Mouse (Mus musculus): Measurements from ENCODE around the gene Lrp5.
"Not testable (repeated sequence)": the region's sequence is repeated elsewhere in the genome, so short reads cannot be mapped to it uniquely, and the experiment has no call there.

Lrp5 gene

GRCm38 (mm10) chr19:3695006-3695405 is 8.6 kb upstream of the Lrp5 start:
- no peak for DNase-seq

- no peak for DNase-seq
Measured at GRCm38 (mm10) chr19:3694476-3694875, 8.1 kb upstream of the Lrp5 start.

DNA sequence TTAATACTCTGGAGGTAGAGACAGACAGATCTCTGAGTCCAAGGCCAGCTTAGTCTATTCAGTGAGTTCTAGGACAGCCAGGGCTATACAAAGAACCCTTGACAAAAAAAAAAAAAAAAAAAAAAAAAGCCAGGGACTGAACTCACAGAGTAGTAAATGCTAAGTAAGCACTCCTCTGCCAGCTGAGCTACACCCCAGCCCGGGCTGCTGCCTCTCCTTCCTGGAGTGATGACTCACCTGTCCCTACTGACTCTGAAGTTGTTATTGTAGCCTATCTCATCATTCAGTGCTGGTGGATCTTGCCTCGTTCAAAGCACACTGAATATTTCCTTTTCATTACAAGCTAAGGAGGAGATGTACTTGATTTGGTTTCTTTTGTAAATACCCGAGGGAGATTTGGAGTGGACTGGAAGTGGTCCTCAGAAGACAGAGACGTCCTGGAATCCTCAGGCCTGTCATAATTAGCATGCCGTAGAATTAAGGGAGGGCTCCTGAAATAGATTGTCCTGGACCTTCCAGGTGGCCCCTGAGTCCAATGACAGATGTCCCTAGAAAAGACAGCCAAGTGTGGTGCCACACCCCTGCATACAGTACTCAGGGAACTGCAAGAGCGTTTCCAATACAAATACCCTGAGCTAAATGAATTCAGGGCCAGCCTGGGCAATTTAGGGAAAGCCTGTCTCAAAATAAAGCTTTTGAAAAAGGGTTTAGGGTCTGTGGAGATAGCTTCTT is 6.2 kb upstream of the Lrp5 start:
- no peak for DNase-seq

DNA sequence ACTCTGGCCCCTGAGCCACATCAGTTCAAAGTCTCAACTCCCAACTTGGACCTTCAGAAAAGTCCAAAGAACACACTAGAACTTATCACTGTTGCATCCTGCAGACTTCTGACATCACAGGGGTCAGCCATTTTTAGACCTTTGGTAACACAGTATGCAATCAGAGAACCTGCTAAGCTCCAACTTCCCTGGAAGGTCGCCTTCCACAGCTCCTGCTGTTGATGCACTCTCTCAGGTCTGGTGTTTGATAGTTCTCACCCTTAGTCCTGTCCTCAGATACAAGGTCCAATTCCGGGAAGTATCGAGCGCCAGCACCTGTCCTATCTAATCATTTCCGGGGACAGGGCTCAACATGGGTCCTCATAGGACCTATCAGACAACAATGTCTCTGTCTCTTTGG is 5.0 kb upstream of the Lrp5 start:
- no peak for DNase-seq

DNA sequence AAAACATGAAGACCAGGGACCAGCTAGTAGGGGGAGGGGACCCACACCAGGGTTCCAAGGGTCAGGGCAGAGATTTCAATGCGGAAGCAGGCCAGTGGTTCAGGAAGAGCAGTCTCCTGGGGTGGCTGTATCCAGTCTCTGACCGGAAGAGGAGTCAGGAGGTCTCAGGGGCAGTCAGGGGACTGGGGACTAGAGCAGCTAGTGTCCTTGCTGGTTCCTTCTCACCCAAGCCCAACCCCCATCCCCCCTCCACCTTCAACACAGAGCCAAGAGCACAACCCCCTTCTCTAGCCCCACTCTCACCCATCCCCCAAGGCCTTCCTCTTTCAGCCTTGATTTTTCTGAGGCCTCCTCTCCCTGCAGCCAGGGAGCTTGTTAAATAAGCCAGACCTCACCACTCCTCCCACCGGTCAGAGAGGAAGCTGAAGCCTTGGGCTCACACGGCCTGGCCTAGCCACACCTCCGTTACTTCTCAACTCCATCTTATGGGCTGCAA is 1.4 kb upstream of the Lrp5 start:
- peak; percentile 70 for DNase-seq

DNA sequence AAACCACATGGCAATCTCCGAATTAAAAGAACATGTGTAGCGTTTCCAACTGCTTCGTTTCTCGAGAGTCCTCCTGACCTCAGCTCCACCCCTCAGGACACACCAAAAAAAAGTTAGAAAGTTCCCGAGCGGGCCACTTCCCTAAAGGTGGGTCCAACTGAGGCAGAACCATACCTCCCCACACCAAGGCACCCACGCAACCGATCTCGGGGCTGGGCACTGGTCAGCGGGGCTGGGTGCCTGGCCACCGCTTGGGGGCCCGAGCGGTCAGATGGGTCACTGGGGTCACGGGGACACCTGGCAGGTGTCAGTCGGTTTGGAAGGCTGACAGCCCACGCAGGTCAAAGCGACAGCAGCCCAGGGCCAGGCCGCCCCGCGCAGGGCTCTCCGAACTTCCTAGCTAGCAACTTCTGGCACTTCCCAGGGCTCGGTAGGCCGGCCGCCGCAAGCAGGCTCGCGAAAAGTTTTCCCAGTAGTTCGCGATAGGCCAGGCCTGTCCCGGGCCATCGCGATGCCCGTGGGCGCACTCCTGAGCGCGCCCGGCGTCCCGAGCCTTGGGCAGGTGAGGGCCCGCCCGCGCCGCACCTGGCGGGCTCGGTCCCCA is 651 bp downstream of the Lrp5 start:
- peak; percentile 63 for DNase-seq

DNA sequence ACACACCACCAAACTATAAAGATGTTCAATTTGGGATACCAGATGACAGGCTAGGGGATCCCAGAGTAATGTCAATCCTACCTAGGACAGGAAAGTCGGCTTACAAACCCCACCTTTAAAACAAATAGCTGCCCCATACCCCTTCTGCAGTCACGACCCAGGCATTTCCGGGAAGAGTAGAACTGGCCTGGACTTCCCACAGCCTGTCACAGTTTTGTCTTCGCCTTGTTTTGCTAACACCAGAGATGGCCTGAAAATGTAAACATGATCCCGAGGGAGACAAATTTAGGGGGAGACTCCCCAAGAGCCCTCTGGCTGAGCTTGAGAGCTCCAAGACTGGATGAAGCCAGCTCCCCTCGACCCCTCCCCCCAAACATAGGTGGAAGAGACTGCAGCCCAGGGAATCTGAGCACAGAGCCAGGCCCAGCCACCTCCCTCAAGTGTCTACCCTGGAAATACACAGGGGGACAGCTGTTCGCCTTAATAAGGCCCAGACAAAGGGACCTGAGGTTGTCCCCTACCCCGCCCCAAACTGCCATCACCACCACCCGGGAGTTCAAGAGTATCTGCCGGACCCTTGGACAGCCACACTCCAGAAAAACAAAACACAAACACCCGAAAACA is 1.3 kb downstream of the Lrp5 start:
- DNase-seq: peak; percentile 54

DNA sequence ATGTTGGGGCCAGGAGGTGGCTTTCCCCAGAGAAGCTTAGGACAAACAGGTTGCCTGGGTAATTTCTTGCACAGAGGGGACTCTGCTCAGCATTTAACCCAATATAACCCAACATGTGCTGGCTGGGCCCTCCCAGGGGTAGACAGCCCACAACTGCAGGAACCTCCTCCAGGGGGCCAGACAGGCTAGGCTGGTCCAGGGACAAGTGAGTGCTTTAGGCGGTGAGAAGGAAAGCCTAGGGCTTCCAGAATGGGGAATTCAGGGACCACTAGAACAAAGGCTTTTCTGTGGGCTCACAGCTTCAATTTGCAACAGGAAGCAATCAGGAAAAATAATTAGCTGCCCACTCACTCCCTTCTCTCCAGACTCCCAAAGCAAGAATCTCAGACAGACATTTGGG is 1.9 kb downstream of the Lrp5 start:
- DNase-seq: peak; percentile 45

- peak; percentile 8 for DNase-seq
Measured at GRCm38 (mm10) chr19:3681310-3681934, 4.9 kb downstream of the Lrp5 start.

- no peak for DNase-seq
Measured at GRCm38 (mm10) chr19:3680732-3681131, 5.6 kb downstream of the Lrp5 start.

DNA sequence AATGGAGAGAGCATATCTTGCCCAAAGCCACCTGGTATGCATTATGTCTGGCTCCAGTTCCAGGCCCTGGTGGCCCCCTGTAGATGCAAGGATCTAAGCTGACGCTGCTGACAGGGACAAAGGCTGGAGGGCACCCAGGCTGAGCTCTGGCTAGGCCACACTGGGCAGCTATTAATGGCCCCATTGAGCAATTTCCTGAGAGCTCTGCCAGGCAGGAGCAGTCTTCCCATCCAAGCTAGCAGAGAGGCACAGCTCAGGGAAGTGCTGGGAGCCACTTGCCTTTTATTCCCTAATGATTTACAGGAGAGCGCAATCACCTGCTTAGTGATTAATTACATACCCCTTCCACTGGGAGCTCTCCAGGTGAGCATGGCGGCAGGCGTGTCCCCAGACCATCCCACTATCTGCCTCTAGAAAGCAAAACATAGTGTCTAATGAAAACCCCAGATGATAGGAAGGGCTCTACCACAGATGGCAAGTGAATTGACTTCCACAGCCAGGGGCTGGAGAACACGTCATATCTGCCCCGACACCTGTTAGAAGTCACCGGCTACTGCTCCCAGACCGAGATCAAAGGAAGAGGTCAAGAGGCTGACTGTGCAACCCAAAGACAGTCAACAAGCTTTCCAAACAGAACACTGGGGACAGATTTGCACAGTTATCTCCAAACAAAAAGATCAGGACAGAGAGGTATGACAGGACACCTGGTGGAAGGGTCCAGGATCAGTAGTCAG is 12.1 kb downstream of the Lrp5 start:
- DNase-seq: no peak

GRCm38 (mm10) chr19:3673149-3673548 is 13.2 kb downstream of the Lrp5 start:
- DNase-seq: no peak

DNA sequence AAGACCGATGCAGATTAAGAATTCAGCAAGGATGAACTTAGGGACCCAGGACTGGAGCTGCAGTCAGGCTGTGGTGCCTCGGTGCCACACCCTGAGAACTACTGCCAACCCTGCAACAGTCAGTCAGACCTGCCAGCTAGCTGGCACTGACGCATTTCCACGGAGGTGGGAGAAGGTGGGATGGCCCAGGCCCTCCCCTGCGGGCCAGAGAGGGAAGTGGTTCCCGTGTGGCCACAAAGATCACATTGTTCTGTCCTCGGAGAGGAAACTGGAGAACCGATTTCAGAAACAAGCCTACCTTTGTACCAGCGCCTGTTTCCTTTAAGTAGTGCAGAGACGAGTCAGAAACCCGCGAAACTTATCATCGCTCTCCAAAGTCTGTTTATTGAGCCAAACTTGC is 17.3 kb downstream of the Lrp5 start:
- peak; percentile 33 for DNase-seq

- DNase-seq: no peak
Measured at GRCm38 (mm10) chr19:3668551-3668950, 17.8 kb downstream of the Lrp5 start.

- DNase-seq: no peak
Measured at GRCm38 (mm10) chr19:3667979-3668378, 18.4 kb downstream of the Lrp5 start.

DNA sequence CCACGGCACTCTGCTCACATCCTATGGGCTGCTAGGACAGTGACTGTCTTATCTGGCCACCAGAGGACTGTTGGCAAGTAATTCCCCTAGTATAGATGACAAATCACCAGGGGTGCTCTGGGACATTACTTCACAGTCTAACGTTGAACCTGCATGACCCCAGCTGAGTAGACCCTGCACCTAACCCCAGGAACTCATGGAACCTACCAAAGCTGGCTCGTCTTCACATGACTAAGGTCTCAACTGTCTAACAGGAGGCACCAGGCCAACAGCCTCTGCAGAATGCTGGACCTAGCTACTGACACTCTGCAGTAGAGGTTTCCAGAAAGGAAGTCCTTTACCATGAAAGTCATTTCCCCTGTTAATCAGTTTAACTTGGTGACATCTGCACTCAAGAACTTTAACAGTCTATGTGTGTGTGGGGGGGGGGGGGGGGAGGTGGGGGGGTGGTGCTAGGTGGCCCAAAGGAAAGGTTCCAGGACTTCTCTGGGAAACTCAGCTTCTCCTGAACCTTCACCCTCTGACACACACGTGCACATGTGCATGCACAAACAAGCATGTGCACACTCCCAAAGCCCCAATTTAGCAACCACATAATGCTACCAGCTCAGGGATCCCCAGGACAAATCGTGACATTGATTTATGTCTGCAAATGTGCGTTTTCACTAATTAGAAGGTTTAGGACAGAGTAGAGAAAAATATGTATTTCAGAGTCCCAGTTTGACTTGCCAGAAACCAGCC is 19.0 kb downstream of the Lrp5 start:
- no peak for DNase-seq

- DNase-seq: no peak
Measured at GRCm38 (mm10) chr19:3666632-3667031, 19.7 kb downstream of the Lrp5 start.

GRCm38 (mm10) chr19:3665510-3665909 is 20.9 kb downstream of the Lrp5 start:
- DNase-seq: peak; percentile 37

DNA sequence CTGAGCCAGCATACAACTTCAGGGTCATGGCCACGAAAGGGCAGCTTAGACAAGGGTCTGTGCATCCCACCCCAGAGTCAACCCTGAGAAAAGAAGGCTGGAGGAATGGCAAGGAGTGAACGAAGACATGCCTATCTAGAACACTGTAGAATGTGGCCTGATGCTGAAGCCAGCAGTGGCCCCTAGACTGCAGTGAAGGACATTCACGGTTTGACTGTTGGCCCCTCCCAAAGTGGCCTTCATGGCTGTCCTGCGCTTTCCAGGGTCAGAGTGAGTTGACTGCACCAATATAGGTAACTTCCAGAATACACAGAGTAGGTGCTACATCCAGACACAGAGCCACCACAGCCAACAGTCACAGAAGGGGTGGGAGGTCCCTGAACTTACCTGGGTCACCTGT is 28.4 kb downstream of the Lrp5 start:
- no peak for DNase-seq

GRCm38 (mm10) chr19:3657065-3657464 is 29.3 kb downstream of the Lrp5 start:
- DNase-seq: not testable (repeated sequence)

GRCm38 (mm10) chr19:3656144-3656543 is 30.2 kb downstream of the Lrp5 start:
- DNase-seq: no peak

GRCm38 (mm10) chr19:3654940-3655339 is 31.4 kb downstream of the Lrp5 start:
- no peak for DNase-seq
